Mouse (Mus musculus) kidney, adult 11 months (tissue): ENCODE measurements around the gene Zcrb1.

Experiments used
- DNase-seq: peaks from one replicate; pipeline ENCODE4 v3.0.0; 2022

The Zcrb1 gene

GRCm38 (mm10) chr15:93365561-93365960, 32.6 kb downstream of the Zcrb1 start:
- no peak for DNase-seq

DNA sequence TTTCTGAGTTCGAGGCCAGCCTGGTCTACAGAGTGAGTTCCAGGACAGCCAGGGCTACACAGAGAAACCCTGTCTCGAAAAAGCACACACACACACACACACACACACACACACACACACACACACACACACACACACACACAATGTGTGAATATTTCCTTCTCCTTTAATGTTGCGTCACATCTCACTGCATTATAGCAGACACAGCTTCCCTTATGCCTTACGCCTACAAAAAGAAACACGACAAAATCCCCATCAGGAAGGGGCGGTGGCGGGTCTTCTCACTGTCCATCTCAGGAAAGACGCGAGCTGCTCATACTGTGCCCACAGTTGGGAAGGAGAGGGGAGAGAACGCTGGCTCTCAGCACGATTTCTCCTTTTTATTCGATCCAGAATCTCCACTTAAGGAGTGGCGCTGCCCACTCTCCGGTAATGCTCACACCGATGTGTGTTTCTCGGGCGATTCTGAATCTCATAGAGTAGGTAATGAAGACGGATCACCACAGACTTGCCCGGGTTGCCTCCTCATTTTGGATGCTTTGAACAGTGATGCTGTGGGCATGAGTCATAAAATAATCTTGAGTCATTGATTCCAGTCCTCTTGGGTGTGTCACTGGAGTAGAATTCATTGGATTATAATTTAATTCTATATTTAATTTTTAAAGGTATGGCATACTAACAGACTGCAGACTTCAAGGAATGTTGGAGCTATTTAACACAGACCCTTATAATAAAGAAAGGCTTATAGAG, 39.6 kb downstream of the Zcrb1 start:
- DNase-seq, result no peak

DNA sequence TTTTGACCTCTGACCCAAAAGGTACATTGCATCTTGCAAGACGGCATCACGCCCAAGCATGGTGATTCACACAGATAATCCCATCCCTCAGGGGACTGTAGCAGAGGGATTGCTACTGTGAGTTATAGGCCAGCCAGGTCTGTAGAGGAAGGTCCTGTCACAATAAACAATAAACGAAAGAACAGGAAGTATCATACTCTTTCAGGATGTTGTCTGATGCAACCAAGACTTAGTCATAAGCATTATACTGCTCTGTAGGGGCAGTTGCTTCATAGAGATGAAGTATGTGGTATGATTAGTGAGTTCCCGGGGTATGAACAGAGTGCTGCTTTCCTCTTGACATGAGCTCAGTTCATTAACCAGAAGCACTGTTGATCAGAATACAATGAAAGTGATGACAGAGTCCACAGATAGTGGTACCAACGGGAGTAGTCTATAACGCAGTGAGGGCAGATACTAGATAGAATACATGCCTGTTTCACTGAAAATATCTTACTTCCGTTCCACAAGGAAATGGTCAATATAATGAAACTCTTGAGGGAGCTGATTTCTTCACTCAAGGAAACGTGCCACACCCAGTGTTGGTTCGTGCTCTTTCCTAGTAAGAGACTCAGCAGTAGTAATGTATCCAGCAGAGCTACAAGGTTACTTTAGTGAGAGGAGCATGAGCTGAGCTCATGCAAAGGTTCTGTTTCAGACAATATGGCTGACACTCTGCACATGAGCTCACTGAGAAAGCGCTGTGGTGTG, 57.3 kb downstream of the Zcrb1 start:
- DNase-seq, result no peak

GRCm38 (mm10) chr15:93336925-93337761, 61.0 kb downstream of the Zcrb1 start, which contains the start of gene Yaf2:
TSS of gene Yaf2 (minus strand) at chr15:93336935.
- peak; percentile 82 for DNase-seq

- DNase-seq, result no peak
Measured at GRCm38 (mm10) chr15:93336658-93336924, 61.5 kb downstream of the Zcrb1 start.
